20 mouse cellular contexts compared by ENCODE assay signal in genomic region chr2:32020229-32020628, GRCm38 (mm10). TPM values are rescaled to one million over a fixed set of nuclear protein-coding genes. Genes with fewer than 3 reads are reported as not detected.
DNase-seq lines count a peak whose midpoint lies in the region; ATAC-seq and TF ChIP-seq lines count a peak whose summit lies in the region.
"Had no signal": no experiment of that assay in that cellular context is flagged by ENCODE, and none has a peak within 500 bp of the region (broad histone marks: within the 10 kb centered on the region; RNA-seq: fewer than 3 reads in every experiment).

No protein-coding gene starts in this region.

- no peak for TF ChIP-seq EP300 in heart, postnatal 0 days (IDR thresholded peaks at IDR 0.05; ENCODE audit: low read depth)
- TF ChIP-seq EP300 in stomach, postnatal 0 days (optimal IDR thresholded peaks at IDR 0.05): no peak

- DNase-seq in CD4-positive, CD25-positive, alpha-beta regulatory T cell, adult 2 months (ENCODE audit: low read depth, low spot score): peak; percentile 47
- no peak for DNase-seq in heart, postnatal 0 days (ENCODE audit: low spot score)
- no peak for DNase-seq in heart, adult 9 months (ENCODE audit: low spot score in 2 of 2)
- no peak for DNase-seq in testis, postnatal 14 days (ENCODE audit: low spot score)
- no peak for DNase-seq in stomach, postnatal 0 days (ENCODE audit: low spot score)
- DNase-seq: adrenal gland, adult 2 months; adrenal gland, postnatal 25 days; B cell, adult 2 months; cerebellum, adult 18-20 months; cerebellum, adult 9-11 months; cerebellum, postnatal 36 days; forebrain, postnatal 0 days; heart, adult 18-20 months; heart, postnatal 10 days had no signal

- no peaks in the 10 kb centered on the region for H3K4me1 ChIP-seq in heart, postnatal 0 days (ENCODE audit: control insufficient read depth, insufficient read depth)
- H3K4me1 ChIP-seq in testis, adult 2 months (ENCODE audit: control insufficient read depth, insufficient read depth, low read length): no peaks in the 10 kb centered on the region
- no peaks in the 10 kb centered on the region for H3K4me1 ChIP-seq in stomach, postnatal 0 days (replicated peaks; ENCODE audit: control insufficient read depth, insufficient read depth)
- H3K4me1 ChIP-seq: embryonic facial prominence, embryonic 13.5 days; forebrain, embryonic 12.5 days; heart, embryonic 13.5 days had no signal

- no peak overlapping the region for H3K4me3 ChIP-seq in heart, postnatal 0 days (ENCODE audit: low read depth, low read length)
- H3K4me3 ChIP-seq in testis, adult 2 months (ENCODE audit: control insufficient read depth, low read depth, low read length): peak overlapping the region; percentile 20
- H3K4me3 ChIP-seq in stomach, postnatal 0 days (ENCODE audit: low read depth, low read length): no peak overlapping the region
- H3K4me3 ChIP-seq: embryonic facial prominence, embryonic 13.5 days; forebrain, embryonic 12.5 days; heart, embryonic 13.5 days had no signal

- no peak overlapping the region for H3K9ac ChIP-seq in heart, postnatal 0 days (replicated peaks; ENCODE audit: low read depth, low read length)
- H3K9ac ChIP-seq in stomach, postnatal 0 days (ENCODE audit: low read length): no peak overlapping the region
- H3K9ac ChIP-seq: embryonic facial prominence, embryonic 13.5 days; forebrain, embryonic 12.5 days; forebrain, postnatal 0 days; heart, embryonic 13.5 days; hindbrain, embryonic 14.5 days had no signal

- no peak overlapping the region for H3K4me2 ChIP-seq in heart, postnatal 0 days (ENCODE audit: low read depth, low read length)
- H3K4me2 ChIP-seq in stomach, postnatal 0 days (replicated peaks; ENCODE audit: low read depth): no peak overlapping the region
- H3K4me2 ChIP-seq: embryonic facial prominence, embryonic 13.5 days; forebrain, embryonic 12.5 days; heart, embryonic 13.5 days; hindbrain, embryonic 14.5 days had no signal

- no peak for TF ChIP-seq POLR2A in testis, adult 2 months (IDR thresholded peaks at IDR 0.05; ENCODE audit: control insufficient read depth, low read depth, low read length)

- peaks cover 96% of the 10 kb centered on the region for H3K36me3 ChIP-seq in heart, postnatal 0 days (replicated peaks; ENCODE audit: control insufficient read depth, insufficient read depth, low read length)
- H3K36me3 ChIP-seq in testis, adult 2 months (ENCODE audit: control insufficient read depth, insufficient read depth, low read length): peaks cover 14% of the 10 kb centered on the region
- H3K36me3 ChIP-seq in stomach, postnatal 0 days (ENCODE audit: control insufficient read depth, insufficient read depth, low read length): peaks cover 29% of the 10 kb centered on the region

- H3K27me3 ChIP-seq in heart, postnatal 0 days (ENCODE audit: control insufficient read depth, insufficient read depth, low read length): no peaks in the 10 kb centered on the region
- H3K27me3 ChIP-seq in testis, adult 2 months (ENCODE audit: control insufficient read depth, insufficient read depth, low read length): no peaks in the 10 kb centered on the region
- no peaks in the 10 kb centered on the region for H3K27me3 ChIP-seq in stomach, postnatal 0 days (ENCODE audit: control insufficient read depth, insufficient read depth, low read length)
- H3K27me3 ChIP-seq: embryonic facial prominence, embryonic 13.5 days; forebrain, embryonic 12.5 days; heart, embryonic 13.5 days had no signal

- H3K9me3 ChIP-seq in heart, postnatal 0 days (replicated peaks; ENCODE audit: control insufficient read depth, low read length): no peaks in the 10 kb centered on the region
- H3K9me3 ChIP-seq in stomach, postnatal 0 days (ENCODE audit: control insufficient read depth, low read length): no peaks in the 10 kb centered on the region
- H3K9me3 ChIP-seq: embryonic facial prominence, embryonic 13.5 days; forebrain, embryonic 12.5 days; heart, embryonic 13.5 days had no signal

- WGBS in heart, postnatal 0 days: 87% methylated on average over 5 of the region's 5 CpGs
- WGBS in stomach, postnatal 0 days: 91% methylated on average over 5 of the region's 5 CpGs

- no peak overlapping the region for H3K27ac ChIP-seq in heart, postnatal 0 days (ENCODE audit: low read depth)
- no peak overlapping the region for H3K27ac ChIP-seq in testis, adult 2 months (ENCODE audit: control insufficient read depth, insufficient read depth, low read depth, low read length)
- H3K27ac ChIP-seq in stomach, postnatal 0 days (replicated peaks): no peak overlapping the region
- H3K27ac ChIP-seq: embryonic facial prominence, embryonic 13.5 days; forebrain, embryonic 12.5 days; heart, embryonic 13.5 days; hindbrain, embryonic 14.5 days had no signal

- no peak for ATAC-seq in CD4-positive, CD25-positive, alpha-beta regulatory T cell, adult 4 months
- ATAC-seq in heart, postnatal 0 days (ENCODE audit: insufficient read depth, low read depth): no peak
- ATAC-seq in stomach, postnatal 0 days (ENCODE audit: low FRiP score, low TSS enrichment): no peak
- ATAC-seq: forebrain, postnatal 0 days had no signal

- peak; percentile 40 for TF ChIP-seq CTCF in heart, postnatal 0 days (IDR thresholded peaks at IDR 0.05; ENCODE audit: low read depth)
- TF ChIP-seq CTCF in testis, adult 2 months (IDR thresholded peaks at IDR 0.05; ENCODE audit: control insufficient read depth, insufficient read depth, insufficient replicate concordance, low read depth, low read length): no peak
- peak; percentile 23; the same call in 1 of the 2 replicates for TF ChIP-seq CTCF in stomach, postnatal 0 days (IDR thresholded peaks at IDR 0.05; ENCODE audit: low read depth)

RNA-seq across cellular contexts. Expression of gene Nup214, which starts 46.0 kb away (rescaled TPM):
- 100 to 1,000 TPM in 1 of 2 experiments, 10 to 100 TPM in 1; 87.6 to 102 TPM for polyA plus RNA-seq in CD4-positive, CD25-positive, alpha-beta regulatory T cell, adult 4 months (2017; shearing (Covaris generic))
- total RNA-seq in heart, postnatal 0 days (2014; rRNA removed; ENCODE audit: low replicate concordance): 17.3 and 17.7 TPM in 2 replicates
- 35.7 and 37.9 TPM in 2 replicates for polyA plus RNA-seq in heart, postnatal 0 days (2015; fragmentation: Nextera tagmentation; extraction: Ambion mirVana)
- 103 and 115 TPM in 2 replicates for polyA plus RNA-seq in testis, adult 2 months (2012; rRNA removed)
- polyA plus RNA-seq in stomach, postnatal 0 days (2015; fragmentation: Nextera tagmentation; extraction: Ambion mirVana): 29.4 and 33.6 TPM in 2 replicates
